Mouse (Mus musculus) spleen, adult 2 months (tissue): ENCODE results near the gene Fxyd5.

Source experiments
- CTCF ChIP-seq: fragments of 200-500 bp; IDR thresholded peaks from 2 replicates; pipeline ENCODE4 v1.5.1; 2011; ENCODE audit warnings: mild to moderate bottlenecking, inconsistent platforms; ENCODE audit not compliant: insufficient read depth, insufficient read length, insufficient replicate concordance; ENCODE audit errors: extremely low read depth
- POLR2A ChIP-seq: fragments of 200-500 bp; IDR thresholded peaks from 2 replicates; pipeline ENCODE4 v1.6.1; 2011; ENCODE audit warnings: low read depth, low read length, inconsistent platforms

DNA sequence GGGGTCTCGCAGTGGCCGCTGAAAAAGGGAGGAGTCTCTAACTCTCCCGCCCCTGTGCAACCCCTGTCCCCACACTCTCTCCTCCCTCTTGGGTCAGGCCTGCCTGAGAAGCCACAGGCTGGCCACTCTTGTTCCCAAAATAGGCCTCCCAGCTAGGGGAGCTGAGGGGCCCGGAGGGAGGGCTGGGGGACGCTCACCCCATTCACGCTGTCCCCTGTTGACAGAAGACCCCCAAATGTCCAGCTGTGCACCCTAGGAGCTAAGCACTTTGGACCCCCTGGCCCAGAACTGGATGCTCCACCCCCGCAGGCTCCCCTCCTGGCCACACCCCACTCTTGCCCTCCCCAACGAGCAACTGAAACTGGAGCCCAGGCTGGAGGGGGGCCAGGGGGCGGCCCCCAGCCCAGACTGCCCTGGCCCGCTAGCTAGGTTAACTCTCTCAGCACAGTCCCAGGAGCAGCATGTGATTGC is 13.1 kb upstream of the Fxyd5 start:
- TF ChIP-seq CTCF (no peak), POLR2A (no peak)
